Mouse (Mus musculus) c-Kit-positive CD71-positive TER-119-positive erythroid progenitor cells, embryonic 14.5 days (primary cell): Measurements from ENCODE around the gene Spin1.
"Not testable (repeated sequence)": the region's sequence is repeated elsewhere in the genome, so short reads cannot be mapped to it uniquely, and the experiment has no call there.

Source experiments
- DNase-seq: peaks from one replicate; pipeline ENCODE4 v3.0.0-alpha.2; 2013; ENCODE audit warnings: low spot score

The Spin1 gene

GRCm38 (mm10) chr13:51100233-51101015, at the start of gene Spin1:
Spin1 (plus strand) TSS chr13:51100880.
- peak; percentile 47 for DNase-seq

DNA sequence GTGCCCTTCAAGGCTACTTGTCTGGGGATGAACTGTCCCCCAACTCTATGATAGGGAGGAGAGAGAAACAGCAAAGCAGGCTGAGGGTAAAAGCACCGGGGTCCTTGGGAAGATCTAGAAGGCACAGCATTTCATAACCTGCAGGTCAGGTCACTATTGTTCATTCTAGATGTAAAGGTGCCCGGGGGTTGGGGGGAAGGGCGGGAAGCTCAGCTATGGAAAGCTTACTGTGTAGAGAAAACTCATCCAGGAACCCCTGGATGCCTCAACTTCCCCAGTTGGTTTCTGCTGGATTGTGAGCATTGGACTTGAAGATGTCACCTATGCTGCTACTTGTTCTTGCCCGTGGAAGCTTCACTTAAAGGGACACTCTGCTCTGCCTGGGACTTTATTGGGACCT, 49.7 kb upstream of the Spin1 start:
- DNase-seq: no peak

DNA sequence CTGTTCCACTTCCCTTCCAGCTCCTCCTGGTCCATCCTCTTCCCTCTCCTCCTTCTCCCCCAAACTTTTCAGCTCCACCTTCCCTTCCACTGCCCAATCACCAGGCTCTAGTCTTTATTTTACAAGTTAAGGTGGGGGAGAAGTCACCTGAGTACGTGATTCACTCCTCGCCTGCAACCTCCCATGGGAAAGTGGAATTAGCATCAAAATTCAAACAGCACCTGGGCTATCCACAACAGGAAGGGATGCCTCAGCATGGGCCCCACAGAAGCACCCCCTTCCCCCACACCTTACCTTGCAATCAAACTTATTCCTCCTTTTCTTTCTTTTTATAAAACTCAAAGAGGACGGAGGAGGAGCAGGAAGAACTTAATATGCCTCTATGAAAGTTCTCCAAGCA, 48.3 kb upstream of the Spin1 start:
- no peak for DNase-seq

DNA sequence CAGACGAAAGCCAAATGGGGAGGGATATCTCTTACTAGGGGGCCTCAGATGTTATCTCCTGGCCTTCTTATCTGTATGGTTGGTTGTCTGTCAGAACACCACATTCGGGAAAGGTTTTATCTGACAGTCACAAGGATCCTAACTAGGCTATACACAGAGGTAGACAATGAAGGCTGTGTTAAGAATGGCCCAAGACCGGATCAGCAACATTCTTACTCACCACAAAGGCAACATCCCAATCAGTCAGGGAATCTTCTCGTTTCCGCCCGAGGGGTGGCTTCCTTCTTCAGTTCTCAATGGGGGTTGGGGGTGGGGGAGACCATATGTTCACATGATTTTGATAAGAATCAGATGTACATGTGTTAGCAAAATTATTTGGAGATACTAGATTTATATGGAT, 37.7 kb upstream of the Spin1 start:
- DNase-seq: no peak

GRCm38 (mm10) chr13:51063721-51064120, 37.0 kb upstream of the Spin1 start:
- DNase-seq: no peak

- no peak for DNase-seq
Measured at GRCm38 (mm10) chr13:51064429-51064828, 36.3 kb upstream of the Spin1 start.

DNA sequence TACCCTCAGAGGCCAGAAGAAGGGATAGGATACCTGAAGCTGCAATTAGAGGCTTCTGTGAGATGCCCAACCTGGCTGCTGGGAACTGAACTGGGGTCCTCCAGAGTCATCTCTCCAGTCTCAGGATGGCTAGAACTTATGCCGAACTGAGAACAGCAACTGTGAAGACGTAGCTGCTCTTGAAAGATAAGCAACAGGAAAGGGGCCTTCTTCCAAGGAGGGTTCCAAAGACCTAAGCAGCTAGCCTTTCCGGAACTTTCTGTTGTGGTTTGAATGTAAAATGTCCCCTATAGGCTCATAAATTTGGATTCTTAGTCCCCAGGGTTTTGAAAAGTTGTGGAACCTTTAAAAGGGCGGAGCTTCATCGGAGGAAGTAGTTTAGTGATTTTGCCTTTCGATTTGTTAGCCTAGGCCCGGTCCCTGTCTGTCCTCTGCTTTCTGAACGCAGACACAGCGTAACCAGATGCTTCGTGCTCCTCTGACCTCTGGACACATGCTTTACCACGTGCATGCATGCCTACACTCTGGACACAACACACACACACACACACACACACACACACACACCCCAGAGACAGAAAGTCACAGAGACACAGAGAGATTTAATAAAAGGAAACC, 29.5 kb upstream of the Spin1 start:
- no peak for DNase-seq

DNA sequence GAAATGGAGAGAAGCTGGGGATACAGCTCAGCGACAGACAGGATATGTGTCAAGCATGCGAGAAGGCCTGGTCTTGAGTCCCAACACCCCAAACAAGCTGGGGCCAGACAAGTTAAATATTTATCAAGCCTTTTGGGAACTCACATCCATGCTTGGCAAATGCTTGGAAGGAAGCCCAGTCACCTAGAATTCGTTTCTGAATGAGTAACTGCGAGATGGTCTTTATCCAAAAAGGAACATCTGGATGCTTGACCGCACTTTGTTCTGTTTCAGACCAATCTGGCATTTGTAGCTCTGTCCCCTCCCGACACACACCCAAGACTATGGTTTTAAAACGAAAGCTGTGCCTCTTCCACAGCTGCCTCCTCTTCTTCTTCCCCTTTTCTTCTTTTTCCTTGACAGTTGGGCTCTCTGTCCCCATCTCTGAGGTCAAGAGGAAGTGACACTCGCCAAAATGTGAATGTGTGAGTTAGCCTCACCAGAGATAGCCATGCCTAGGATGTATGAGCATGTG, 28.9 kb upstream of the Spin1 start:
- no peak for DNase-seq

GRCm38 (mm10) chr13:51072917-51073843, 27.5 kb upstream of the Spin1 start:
- no peak for DNase-seq

DNA sequence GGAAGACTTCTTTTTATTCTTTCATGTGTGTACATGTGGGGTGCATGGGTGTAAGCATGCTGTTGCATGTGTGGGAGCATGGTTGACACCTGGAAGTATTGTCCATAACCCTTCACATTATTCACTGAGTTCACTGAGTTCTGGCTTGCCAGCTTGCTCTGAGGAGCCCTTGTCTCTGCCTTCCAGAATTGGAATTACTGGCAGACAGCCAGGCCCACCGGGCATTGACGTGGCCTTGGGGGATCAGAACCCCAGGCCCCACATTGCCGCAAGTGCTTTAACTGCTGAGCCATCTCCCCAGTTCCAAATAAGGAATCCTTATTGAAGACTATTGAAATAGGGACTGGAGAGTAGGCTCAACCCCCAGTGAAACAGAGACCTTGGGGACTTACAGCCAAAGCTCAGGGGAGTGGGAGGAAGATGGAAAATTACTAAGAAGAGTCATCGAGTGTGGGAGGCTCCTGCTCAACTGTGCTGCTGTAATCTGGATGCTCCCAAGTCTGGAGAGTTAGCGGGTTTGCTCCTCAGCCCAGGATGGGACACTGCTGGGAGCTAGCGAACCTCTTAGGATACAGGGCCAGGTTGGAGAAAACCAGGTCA, 26.5 kb upstream of the Spin1 start:
- no peak for DNase-seq

DNA sequence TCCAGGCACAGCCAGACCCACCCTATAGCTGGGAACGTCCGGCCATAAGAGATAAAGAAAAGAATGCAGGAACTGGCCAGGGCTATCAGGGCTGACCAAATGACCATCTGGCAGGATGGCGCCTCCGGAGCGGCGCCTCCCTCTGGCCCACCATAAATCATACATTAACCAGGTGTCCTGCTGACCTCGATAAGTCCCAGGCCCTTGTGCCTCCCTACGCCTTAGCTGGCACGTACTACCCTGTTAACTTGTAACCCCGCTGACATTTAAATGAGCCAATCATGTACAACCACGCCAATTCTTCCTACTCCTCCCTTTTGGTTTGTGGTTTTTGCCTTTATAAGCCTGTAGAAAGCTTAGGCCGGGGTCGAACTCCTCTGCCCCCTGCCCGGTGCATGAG, 24.5 kb upstream of the Spin1 start:
- not testable (repeated sequence) for DNase-seq

DNA sequence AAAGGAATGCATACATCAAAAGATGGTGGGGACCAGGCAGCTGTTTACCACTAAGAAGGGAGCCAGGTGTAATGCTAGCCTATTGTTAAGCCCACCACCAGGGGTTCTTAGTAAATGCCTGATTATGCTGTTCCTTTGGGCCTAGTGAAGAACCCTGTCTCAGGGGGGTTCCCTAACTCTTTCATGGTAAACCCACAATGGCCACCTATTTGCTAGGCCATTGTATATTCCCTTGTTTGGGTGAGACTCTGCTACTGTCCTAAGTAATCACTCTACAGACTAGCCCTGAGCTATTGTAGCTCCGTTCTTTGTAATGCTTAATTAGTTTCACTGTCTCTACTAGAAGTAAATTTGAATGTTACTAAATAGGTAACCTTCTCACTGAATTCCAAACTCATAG, 22.1 kb upstream of the Spin1 start:
- not testable (repeated sequence) for DNase-seq

DNA sequence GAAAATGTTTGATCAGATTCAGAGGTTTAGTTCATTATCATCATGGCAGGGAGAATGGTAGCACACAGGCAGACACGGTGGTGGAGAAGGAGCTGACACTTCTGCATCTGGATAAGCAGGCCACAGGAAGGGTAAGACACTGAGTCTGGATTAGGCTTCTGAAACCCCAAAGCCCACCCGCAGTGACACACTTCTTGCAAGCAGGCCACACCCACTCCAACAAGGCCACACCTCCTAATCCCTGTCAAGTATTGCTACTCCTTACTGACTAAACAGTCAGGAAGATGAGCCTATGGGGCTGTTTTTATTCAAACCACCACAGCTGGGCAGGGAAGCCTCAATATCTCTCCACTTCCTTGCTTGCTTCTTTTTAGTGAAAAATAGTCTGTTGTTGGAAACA, 19.9 kb upstream of the Spin1 start:
- DNase-seq: no peak

DNA sequence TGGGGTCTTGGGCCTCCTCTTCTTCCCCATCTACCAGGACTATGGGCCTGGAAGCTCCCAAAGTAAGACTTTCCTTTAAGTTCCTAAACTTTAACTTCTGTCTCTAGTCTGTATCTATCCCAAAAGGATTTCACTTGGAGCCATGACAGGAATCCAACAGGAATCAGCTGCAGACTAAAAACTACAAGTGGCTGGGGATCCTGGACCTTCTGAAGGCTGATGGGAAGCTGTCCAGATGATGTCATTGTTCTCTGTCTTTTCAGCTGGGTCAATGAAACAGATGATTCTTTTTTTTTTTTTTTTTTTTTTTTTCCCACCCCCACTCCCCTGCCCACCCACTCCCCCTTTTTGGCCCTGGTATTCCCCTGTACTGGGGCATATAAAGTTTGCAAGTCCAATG, 16.4 kb upstream of the Spin1 start:
- no peak for DNase-seq

GRCm38 (mm10) chr13:51085941-51086340, 14.7 kb upstream of the Spin1 start:
- no peak for DNase-seq

DNA sequence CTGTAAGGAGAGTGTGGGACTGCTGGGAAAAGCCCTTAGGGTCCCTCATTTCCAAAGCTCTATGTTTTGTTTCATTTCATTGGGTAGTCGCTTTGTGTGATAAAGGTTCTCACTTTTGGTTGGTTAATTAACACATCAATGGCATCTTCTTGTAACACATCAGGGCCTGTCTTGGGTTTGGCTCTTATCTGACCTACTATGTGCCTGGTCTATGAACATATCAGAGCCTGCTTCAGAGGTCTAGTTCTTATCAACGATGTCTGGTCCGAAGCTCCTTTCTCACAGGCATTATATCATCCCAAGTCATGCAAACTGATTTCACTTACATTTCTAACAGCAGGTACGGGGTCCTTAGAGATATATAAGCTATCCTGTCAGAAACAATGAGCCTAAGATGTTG, 13.4 kb upstream of the Spin1 start:
- no peak for DNase-seq

DNA sequence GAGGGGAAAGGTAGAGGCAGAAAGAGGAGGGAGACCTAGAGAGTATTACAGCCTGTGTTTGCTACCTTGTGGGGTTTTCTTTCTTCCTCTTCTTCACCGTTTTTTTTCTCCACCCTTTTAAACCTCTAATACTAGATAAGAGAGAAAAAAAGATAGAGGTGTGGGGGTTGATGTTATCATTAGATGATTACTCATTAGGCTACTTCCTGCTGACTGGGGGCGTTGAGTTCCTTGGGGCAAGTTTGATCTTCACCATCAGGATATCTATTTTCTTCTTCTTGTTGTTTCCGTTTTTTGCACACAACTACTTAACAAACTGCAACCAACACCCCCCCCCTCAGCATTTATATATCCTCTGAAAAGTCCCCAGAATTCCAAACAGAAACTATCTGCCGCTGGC, 12.5 kb upstream of the Spin1 start:
- no peak for DNase-seq

GRCm38 (mm10) chr13:51089058-51089457, 11.6 kb upstream of the Spin1 start:
- no peak for DNase-seq

DNA sequence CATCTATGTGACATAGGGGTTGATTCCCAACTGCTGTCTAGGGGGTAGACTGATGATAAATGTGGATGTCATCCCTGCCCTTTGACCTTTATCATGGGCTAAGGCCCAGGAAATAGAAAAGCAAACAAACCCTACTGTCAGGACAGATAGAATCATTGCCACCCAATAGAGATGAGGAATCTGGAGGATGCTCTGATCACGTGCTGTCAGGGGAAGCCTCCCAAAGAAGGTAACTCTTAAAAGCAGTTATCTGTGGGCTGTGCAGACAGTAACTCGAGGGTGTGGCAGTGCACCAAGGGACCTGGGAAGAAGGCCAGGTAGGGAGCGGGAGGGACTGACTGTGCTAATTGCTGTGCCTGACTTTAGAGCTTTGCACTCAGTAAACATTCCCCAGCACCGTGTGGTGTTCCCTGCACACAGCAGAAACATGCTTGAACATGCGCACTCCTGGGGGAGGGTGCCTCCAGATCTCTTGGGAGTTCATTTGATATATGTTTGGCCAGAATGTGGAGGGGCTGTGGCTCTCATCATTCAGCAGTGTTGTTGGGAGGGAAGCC, 10.5 kb upstream of the Spin1 start:
- no peak for DNase-seq

DNA sequence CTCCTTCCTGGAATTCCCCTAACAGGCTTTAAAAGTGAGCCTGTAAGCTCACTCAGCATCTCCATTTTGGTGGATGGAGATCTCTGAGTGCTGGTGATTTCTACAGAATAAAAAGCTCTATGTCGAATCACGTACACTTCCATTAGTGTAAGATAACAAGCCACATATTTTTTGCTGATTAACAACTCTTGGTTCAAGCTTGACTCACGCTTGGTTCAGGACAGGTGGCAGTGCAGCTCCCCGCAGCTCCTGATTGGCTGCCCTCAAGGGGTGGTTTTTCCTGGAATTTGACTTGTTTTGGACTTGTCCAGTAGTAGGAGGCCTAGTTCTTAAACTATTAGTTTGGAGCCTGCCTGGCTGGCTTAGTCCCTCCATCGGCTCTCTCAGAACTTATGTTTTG, 7.2 kb upstream of the Spin1 start:
- no peak for DNase-seq

DNA sequence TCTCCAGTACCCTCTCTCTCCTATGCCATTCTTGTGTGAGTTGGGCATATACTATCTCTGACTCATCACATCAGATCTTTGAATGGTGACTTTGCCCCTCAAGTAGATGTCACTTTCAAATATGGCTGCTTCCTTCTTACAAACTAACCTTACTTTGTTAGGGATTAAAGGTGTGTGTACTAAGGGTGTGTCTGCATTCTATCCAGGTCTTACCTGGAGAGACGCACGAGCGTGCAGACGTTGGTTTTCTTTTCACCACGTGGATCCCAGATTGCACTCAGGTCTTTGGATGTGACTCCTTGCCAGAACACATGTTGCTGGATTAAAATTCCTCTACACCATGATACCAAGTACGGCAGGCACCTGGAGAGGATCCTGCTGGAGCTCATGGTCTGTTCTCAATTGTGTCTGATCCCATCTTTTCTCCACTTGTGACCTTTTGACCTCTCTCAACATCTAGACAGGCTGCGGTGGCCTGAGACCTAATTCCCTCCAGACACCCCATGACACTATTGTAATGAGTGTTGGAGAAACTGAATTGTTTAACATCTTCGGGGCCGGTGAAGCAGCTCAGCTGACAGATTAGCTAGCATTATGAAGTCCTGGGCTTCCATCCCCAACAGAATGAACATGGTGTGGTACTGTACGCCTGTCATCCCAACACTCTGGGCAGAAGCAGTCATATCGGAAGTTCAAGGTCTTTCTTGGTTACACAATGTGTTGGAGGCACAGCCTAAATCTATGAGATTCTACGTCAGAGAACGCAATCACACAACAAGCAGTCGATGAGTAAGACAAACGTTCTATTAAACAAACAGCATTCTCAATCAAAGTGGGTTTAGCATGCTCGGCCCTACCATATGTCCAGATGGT, 6.1 kb upstream of the Spin1 start:
- DNase-seq: no peak
